Mouse (Mus musculus): ENCODE data around the gene Nudcd2. TPM values are rescaled to one million over a fixed set of nuclear protein-coding genes. Genes with fewer than 3 reads are reported as not detected.
"Not testable (repeated sequence)": the region's sequence is repeated elsewhere in the genome, so short reads cannot be mapped to it uniquely, and the experiment has no call there.

Gene Nudcd2
- polyA plus RNA-seq (2016; fragmentation: Nextera tagmentation; extraction: Ambion mirVana): 113 and 125 TPM in 2 replicates

DNA sequence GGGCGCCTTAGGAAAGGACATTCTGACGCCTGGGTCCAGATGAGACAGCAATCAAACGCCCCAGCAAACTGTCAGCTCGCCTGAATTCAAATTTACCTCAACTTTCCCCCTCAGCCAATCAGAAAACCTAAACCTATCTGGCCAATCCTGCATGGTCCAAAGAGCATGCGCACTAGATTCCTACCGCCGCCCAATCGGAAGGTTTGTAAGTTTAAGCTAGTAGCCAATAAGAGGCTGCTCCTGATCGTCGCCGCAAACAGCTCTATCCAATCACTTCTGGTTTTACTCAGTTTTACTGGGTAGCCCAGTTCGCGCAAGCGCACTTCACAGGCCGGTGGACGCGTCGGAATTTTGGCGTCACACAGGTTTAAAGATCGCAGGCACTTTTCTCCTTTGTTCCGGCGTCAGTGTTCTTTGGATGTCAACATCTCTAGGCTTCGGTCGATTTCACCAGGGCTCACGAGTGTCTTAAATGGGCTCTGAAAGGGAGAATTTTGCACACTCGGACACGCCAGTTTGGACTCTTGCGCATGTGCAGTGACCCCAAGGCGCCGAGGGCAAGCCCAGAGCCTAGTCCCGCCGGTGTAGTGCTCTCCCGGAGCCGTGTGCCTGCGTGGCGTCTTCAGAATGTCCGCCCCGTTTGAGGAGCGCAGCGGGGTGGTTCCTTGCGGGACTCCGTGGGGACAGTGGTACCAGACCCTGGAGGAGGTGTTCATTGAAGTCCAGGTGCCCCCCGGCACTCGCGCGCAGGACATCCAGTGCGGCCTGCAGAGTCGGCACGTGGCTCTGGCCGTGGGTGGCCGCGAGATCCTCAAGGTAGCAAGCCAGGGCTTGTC, at the start of gene Nudcd2, which contains the start of gene Hmmr:
Gene Nudcd2 (plus strand): TSS at position 329 of the 836 bp plus-strand sequence.
Gene Hmmr (minus strand): TSS at position 84 of the 836 bp plus-strand sequence.
- under 1% methylated on average over 52 of the region's 52 CpGs for WGBS
- peak within 1 kb of the TSS; percentile 71 for H3K4me3 ChIP-seq
- H3K4me1 ChIP-seq (replicated peaks): peaks cover 20% of the 10 kb centered on the region
- H3K27me3 ChIP-seq (replicated peaks): no peaks in the 10 kb centered on the region
- peak within 1 kb of the TSS; percentile 88 for H3K4me2 ChIP-seq
- ATAC-seq (ENCODE audit: insufficient number of reproducible peaks, low FRiP score): peak; percentile 99
- H3K27ac ChIP-seq (ENCODE audit: poor library complexity, severe bottlenecking): peak within 1 kb of the TSS; percentile 76
- peak within 1 kb of the TSS; percentile 89 for H3K9ac ChIP-seq
- H3K9me3 ChIP-seq (replicated peaks): no peaks in the 10 kb centered on the region
- peaks cover 30% of the 10 kb centered on the region for H3K36me3 ChIP-seq

DNA sequence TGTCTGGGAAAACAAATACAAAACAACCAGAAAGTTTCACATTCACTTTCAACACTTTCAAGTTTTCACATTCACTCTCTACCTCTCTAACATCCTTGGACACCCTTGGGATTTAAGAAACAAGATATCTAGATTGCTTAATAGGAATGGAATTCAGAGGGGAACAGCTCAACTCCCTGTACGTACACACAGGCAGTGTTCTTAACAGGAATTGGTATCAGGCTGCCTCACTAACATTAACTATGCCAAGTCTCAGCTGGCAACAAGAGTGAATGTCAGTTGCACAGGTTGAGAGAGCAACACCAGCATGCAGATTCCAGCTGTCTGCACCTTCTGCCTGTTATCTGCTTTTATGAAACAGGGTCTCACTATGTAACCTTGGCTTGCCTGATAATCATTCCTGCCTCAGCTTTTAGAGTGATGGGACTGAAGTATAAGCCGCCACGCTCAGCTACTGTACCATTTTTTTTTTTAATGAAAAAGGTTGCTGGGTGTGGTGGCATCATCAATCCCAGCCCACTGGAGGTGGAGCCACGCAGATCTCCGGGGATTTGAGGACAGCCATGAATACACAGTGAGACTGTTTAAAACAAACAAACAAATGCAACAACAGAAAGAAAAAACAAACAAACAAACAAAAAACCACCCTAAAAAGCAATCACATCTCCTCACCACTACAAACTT, 42.9 kb upstream of the Nudcd2 start:
- H3K4me3 ChIP-seq: peak overlapping the region; percentile 71
- WGBS: 21% methylated on average over 5 of the region's 5 CpGs
- no peak overlapping the region for H3K9ac ChIP-seq
- peak overlapping the region; percentile 99 for H3K27ac ChIP-seq (ENCODE audit: poor library complexity, severe bottlenecking)
- peaks cover 20% of the 10 kb centered on the region for H3K4me1 ChIP-seq (replicated peaks)
- no peaks in the 10 kb centered on the region for H3K9me3 ChIP-seq (replicated peaks)
- ATAC-seq (ENCODE audit: insufficient number of reproducible peaks, low FRiP score): no peak
- peaks cover 25% of the 10 kb centered on the region for H3K36me3 ChIP-seq
- no peaks in the 10 kb centered on the region for H3K27me3 ChIP-seq (replicated peaks)
- peak overlapping the region; percentile 97 for H3K4me2 ChIP-seq

DNA sequence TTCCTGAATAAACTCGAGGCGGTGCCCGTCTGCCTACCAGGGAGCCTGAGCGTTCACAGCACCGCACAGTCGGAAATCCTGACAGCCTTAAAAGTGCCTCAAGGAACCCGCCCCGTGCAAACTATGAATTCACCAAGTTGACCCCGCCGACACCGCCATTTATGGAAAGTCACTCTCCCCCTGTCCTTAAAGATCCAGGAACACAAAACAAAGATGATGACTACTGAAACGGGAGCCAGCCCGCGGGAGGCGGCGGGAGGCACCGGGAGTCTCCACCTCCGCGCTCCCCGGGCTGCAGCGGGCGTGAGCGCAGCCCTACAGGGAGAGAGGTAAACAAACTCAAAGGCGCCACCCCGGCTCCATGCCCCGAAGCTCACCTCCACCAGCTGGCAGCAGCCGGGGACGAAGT, 41.4 kb upstream of the Nudcd2 start:
- peak overlapping the region; percentile 99 for H3K27ac ChIP-seq (ENCODE audit: poor library complexity, severe bottlenecking)
- no peaks in the 10 kb centered on the region for H3K27me3 ChIP-seq (replicated peaks)
- H3K4me2 ChIP-seq: peak overlapping the region; percentile 97
- peak overlapping the region; percentile 81 for H3K9ac ChIP-seq
- H3K9me3 ChIP-seq (replicated peaks): no peaks in the 10 kb centered on the region
- ATAC-seq (ENCODE audit: insufficient number of reproducible peaks, low FRiP score): peak; percentile 77
- WGBS: under 1% methylated on average over 28 of the region's 28 CpGs
- peaks cover 10% of the 10 kb centered on the region for H3K36me3 ChIP-seq
- peaks cover 20% of the 10 kb centered on the region for H3K4me1 ChIP-seq (replicated peaks)
- peak overlapping the region; percentile 71 for H3K4me3 ChIP-seq

DNA sequence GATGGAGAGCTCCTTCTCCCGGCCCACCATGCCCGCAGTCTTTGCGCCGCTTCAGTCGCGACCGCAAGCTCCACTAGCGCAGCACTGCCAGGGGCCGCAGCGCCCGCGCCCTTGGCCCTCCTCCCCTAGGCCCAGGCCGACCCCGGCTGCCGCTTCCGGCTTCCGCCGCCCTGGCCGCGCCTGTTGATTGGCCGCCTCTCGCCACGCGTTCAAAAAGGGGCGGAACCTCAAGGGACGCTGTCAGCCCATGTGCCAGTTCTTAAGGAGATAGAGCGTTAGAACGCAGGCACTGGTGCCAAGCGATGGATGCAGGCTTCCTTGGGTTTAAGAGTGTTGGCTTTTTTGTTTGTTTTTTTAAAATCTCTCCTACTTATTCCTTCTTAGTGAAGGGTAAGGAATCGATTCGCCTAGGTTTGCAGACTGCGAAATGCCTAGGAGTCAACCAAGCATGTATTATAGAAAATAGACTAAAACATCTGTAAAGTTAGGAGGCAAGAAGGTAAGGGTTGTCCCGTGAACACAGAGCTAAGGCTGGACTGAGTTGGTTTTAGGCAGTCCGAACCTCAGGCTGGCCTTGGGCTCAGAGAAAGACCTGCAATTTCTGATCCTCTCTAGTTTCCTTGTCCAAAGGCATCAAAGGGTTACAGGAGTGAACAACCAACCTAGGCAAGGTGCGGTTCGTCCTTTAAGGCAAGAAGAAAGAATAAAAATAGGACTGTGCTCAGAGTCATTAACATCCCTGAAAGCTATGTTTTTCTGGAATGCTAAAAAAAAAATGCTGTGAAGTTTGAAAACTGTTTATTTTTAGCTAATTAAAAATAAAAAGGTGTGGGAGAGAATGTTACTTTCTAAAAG, 40.7 kb upstream of the Nudcd2 start:
- Histone ChIP-seq H3K9ac (peak overlapping the region; percentile 87), H3K27me3 (replicated peaks) (no peaks in the 10 kb centered on the region), H3K9me3 (replicated peaks) (no peaks in the 10 kb centered on the region), H3K36me3 (peaks cover 5% of the 10 kb centered on the region; the same call in 1 of the 2 replicates), H3K4me1 (replicated peaks) (peaks cover 20% of the 10 kb centered on the region), H3K27ac (ENCODE audit: poor library complexity, severe bottlenecking) (peak overlapping the region; percentile 99), H3K4me3 (peak overlapping the region; percentile 71), H3K4me2 (peak overlapping the region; percentile 97)
- WGBS: under 1% methylated on average over 36 of the region's 36 CpGs
- peak; percentile 94 for ATAC-seq (ENCODE audit: insufficient number of reproducible peaks, low FRiP score)

DNA sequence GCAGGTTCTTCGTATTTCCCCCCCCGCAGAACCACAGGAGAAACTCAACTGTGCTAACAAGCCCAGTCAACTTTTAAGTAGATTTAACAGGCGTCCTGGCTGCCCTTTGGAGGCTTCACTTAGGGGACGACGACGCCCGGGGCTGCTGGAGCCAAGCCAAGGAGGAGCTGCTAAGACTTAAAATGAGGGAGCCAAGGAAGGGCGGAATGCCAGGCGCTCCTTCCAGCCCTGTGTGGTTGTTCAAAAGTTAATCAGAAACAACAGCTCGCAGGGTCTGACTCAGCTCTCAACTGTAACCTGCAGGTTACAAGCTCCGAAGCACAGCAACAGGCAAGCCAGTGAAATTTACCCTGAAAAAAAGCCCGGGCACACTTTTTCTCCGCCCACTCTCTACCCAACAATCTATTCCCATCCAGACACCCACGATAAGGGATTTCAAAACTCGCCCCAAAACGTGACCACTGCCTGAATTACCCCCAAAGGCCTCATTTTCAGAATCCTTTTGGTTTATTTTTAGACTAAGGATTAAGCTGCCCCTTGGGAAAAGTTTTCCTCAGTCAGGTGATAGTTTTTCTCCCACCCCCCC, 40.0 kb upstream of the Nudcd2 start:
- Histone ChIP-seq H3K9me3 (replicated peaks) (no peaks in the 10 kb centered on the region), H3K4me2 (peak overlapping the region; percentile 97), H3K4me1 (replicated peaks) (peaks cover 20% of the 10 kb centered on the region), H3K36me3 (no peaks in the 10 kb centered on the region), H3K4me3 (peak overlapping the region; percentile 71), H3K9ac (peak overlapping the region; percentile 87), H3K27ac (ENCODE audit: poor library complexity, severe bottlenecking) (peak overlapping the region; percentile 99), H3K27me3 (replicated peaks) (no peaks in the 10 kb centered on the region)
- under 1% methylated on average over 16 of the region's 16 CpGs for WGBS
- peak; percentile 15; the same call in 1 of the 2 replicates for ATAC-seq (ENCODE audit: insufficient number of reproducible peaks, low FRiP score)

DNA sequence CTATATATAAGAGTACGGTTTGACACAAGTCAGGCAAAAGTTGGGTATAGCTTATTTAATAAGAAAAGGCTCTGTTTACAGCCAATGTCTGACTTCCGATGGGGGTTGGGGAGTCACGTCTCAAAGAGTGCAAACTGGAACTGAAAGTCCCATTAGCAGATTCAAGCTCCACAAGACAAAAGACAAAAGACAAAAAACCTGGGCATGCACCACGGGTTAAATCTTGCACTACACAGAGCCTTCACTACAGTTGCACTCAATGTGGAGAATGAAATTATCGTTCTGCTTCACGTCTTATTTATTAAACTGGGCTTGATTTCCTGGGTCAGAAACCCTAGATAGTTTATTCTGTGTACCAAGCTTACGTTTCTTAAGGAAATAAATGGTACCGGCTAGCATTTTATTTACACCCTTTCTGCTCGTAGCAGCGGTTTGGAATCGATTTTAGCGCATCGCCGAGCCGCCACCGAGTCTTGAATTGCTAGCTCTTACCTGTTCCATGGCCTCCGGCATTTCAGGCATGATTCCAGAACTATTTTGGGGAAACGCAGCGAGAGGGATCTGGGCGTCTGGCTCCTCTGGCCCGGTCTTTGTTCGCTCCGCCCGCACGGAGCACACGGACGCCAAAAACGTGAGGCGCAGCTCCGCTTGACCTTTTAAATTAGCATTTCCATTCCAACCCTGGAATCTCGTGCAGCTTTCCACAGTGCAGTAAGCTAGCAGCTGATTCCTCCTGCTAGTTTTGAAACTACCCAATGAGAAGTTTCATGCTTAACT, 39.0 kb upstream of the Nudcd2 start:
- Histone ChIP-seq H3K27me3 (replicated peaks) (no peaks in the 10 kb centered on the region), H3K9me3 (replicated peaks) (0 out of 2 replicates have a peak, but pooled peaks cover 2% of the 10 kb centered on the region), H3K27ac (ENCODE audit: poor library complexity, severe bottlenecking) (peak overlapping the region; percentile 99), H3K4me1 (replicated peaks) (peaks cover 20% of the 10 kb centered on the region), H3K4me3 (peak overlapping the region; percentile 71), H3K36me3 (no peaks in the 10 kb centered on the region), H3K4me2 (peak overlapping the region; percentile 60), H3K9ac (peak overlapping the region; percentile 88)
- no peak; the same call in 1 of the 2 replicates for ATAC-seq (ENCODE audit: insufficient number of reproducible peaks, low FRiP score)
- under 1% methylated on average over 31 of the region's 31 CpGs for WGBS

DNA sequence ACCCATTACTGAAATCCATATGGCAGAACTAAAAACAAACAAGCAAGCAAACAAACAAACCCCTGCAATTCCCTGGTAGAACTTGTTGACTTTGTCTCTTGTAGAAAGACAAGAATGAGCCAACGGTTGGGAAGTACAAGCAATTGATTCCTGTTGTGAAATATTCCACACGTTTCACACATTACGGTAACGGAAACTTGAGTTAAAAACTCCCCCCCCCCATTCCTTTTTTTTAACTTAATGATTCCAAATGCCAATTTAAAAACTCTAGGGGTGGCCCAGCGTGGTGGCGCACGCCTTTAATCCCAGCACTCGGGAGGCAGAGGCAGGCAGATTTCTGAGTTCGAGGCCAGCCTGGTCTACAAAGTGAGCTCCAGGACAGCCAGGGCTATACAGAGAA, 38.4 kb upstream of the Nudcd2 start, which contains the start of gene Mat2b:
Gene Mat2b (minus strand): TSS at position 101 of the 400 bp plus-strand sequence.
- Histone ChIP-seq H3K36me3 (peaks cover 5% of the 10 kb centered on the region), H3K4me2 (peak within 1 kb of the TSS; percentile 60), H3K9ac (peak within 1 kb of the TSS; percentile 88), H3K9me3 (replicated peaks) (0 out of 2 replicates have a peak, but pooled peaks cover 6% of the 10 kb centered on the region), H3K4me1 (replicated peaks) (peaks cover 14% of the 10 kb centered on the region), H3K4me3 (peak within 1 kb of the TSS; percentile 71), H3K27me3 (replicated peaks) (no peaks in the 10 kb centered on the region), H3K27ac (ENCODE audit: poor library complexity, severe bottlenecking) (peak within 1 kb of the TSS; percentile 99)
- ATAC-seq (ENCODE audit: insufficient number of reproducible peaks, low FRiP score): no peak
- WGBS: 85% methylated on average over 9 of the region's 9 CpGs

DNA sequence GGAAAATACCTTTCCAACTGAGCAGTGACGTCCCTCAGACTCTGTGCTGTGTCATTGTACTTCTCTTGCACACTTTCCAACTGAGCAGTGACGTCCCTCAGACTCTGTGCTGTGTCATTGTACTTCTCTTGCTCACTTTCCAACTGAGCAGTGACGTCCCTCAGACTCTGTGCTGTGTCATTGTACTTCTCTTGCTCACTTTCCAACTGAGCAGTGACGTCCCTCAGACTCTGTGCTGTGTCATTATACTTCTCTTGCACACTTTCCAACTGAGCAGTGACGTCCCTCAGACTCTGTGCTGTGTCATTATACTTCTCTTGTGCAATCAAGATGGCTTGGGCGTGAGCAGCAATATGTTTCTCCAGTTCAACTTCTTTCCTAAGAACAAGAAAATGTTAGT, 23.6 kb upstream of the Nudcd2 start:
- H3K9ac ChIP-seq; ATAC-seq (ENCODE audit: insufficient number of reproducible peaks, low FRiP score); H3K4me2 ChIP-seq; H3K27me3 ChIP-seq (replicated peaks); H3K4me1 ChIP-seq (replicated peaks); H3K27ac ChIP-seq (ENCODE audit: poor library complexity, severe bottlenecking); H3K9me3 ChIP-seq (replicated peaks); H3K4me3 ChIP-seq: not testable (repeated sequence)
- 86% methylated on average over 6 of the region's 6 CpGs for WGBS
- peaks cover 79% of the 10 kb centered on the region for H3K36me3 ChIP-seq

DNA sequence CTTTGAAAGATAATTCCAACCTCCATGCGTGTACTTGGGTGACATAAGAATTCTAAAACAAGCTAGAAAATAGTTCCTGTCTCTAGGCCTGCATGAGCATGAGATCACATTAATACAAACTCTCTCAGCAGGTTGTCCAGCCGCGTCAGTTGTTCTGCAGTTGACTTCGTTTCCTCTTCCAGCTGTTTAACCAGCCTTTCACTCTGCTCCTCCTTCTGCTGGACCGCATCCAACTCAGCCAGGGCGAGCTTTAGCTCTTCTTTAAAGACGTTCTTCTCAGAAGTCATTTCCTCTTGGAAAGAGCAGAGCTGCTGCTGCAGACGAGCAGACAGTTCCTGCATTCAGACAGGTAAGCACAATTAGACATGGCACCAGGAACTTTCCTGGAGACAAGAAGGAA, 19.6 kb upstream of the Nudcd2 start:
- Histone ChIP-seq H3K4me1 (replicated peaks) (no peaks in the 10 kb centered on the region), H3K4me2 (no peak overlapping the region), H3K27ac (ENCODE audit: poor library complexity, severe bottlenecking) (no peak overlapping the region), H3K9ac (no peak overlapping the region), H3K36me3 (peaks cover 76% of the 10 kb centered on the region), H3K9me3 (replicated peaks) (no peaks in the 10 kb centered on the region), H3K4me3 (no peak overlapping the region), H3K27me3 (replicated peaks) (no peaks in the 10 kb centered on the region)
- WGBS: 78% methylated on average over 8 of the region's 8 CpGs
- ATAC-seq (ENCODE audit: insufficient number of reproducible peaks, low FRiP score): no peak

DNA sequence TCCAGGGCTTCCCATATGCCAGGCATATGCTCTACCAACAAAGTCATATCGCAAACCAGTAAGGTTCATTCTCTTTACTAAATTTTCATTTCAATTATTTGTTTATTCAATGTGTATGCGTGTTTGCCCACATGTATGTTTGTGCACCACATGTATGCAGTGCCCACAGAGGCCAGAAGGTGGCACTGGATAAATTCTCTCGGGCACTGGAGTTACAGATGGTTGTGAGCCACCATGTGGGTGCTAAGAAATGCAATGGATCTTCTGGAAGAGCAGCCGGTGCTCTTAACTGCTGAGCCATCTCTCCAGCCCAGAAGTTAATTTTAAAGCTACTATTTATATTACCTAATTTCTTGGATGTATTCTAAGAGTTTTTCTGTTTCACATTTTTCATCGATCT, 17.9 kb upstream of the Nudcd2 start:
- no peak for ATAC-seq (ENCODE audit: insufficient number of reproducible peaks, low FRiP score)
- WGBS: 93% methylated on average over 5 of the region's 5 CpGs
- no peaks in the 10 kb centered on the region for H3K9me3 ChIP-seq (replicated peaks)
- no peaks in the 10 kb centered on the region for H3K4me1 ChIP-seq (replicated peaks)
- no peak overlapping the region for H3K4me3 ChIP-seq
- H3K4me2 ChIP-seq: no peak overlapping the region
- no peak overlapping the region for H3K27ac ChIP-seq (ENCODE audit: poor library complexity, severe bottlenecking)
- peaks cover 78% of the 10 kb centered on the region for H3K36me3 ChIP-seq
- no peak overlapping the region for H3K9ac ChIP-seq
- no peaks in the 10 kb centered on the region for H3K27me3 ChIP-seq (replicated peaks)

All from heart, embryonic 12.5 days (tissue).